Mouse (Mus musculus) kidney, embryonic 16.5 days (tissue): Measurements from ENCODE around the gene Cfap206. TPM values are rescaled to one million over a fixed set of nuclear protein-coding genes. Genes with fewer than 3 reads are reported as not detected.
A peak's percentile ranks its signal among the peaks of the same experiment; 100 is the strongest.

Experiments
- ATAC-seq: fragments of 200-750 bp; cut with Nextera tagmentation; 2 replicates; pipeline ENCODE4 v1.8.0; 2017; ENCODE audit warnings: moderate TSS enrichment; ENCODE audit not compliant: low FRiP score, low TSS enrichment
- H3K27ac ChIP-seq: fragments of 300-500 bp; sonication (generic); 2 replicates; pipeline ENCODE4 v1.5.1; 2014; ENCODE audit warnings: low read length
- H3K27me3 ChIP-seq: fragments of 300-500 bp; sonication (generic); 2 replicates; pipeline ENCODE4 v1.6.1; 2014; ENCODE audit warnings: low read length, control low read depth, mixed read lengths; ENCODE audit not compliant: insufficient read depth
- H3K36me3 ChIP-seq: fragments of 300-500 bp; sonication (generic); 2 replicates; pipeline ENCODE4 v1.6.1; 2014; ENCODE audit warnings: low read length, control low read depth, mixed read lengths; ENCODE audit not compliant: insufficient read depth
- H3K4me1 ChIP-seq: fragments of 300-500 bp; sonication (generic); 2 replicates; pipeline ENCODE4 v1.6.1; 2014; ENCODE audit warnings: low read length, control low read depth, mixed read lengths; ENCODE audit not compliant: insufficient read depth
- H3K4me2 ChIP-seq: fragments of 300-500 bp; sonication (generic); replicated peaks from 2 replicates; pipeline ENCODE4 v1.6.1; 2014; ENCODE audit warnings: low read depth, low read length
- H3K4me3 ChIP-seq: fragments of 300-500 bp; sonication (generic); 2 replicates; pipeline ENCODE4 v1.5.1; 2014; ENCODE audit warnings: mild to moderate bottlenecking, low read length
- H3K9ac ChIP-seq: fragments of 300-500 bp; sonication (generic); replicated peaks from 2 replicates; pipeline ENCODE4 v1.6.1; 2014; ENCODE audit warnings: low read length
- H3K9me3 ChIP-seq: fragments of 300-500 bp; sonication (generic); 2 replicates; pipeline ENCODE4 v1.6.1; 2016; ENCODE audit warnings: low read length, control low read depth
- WGBS: fragments of 180-500 bp; shearing (Covaris S2); extraction: QIAGEN DNeasy Blood & Tissue Kit; methylation state at CpG from one replicate; pipeline ENCODE4 v1.1.7; 2014; 5-methylcytosine and 5-hydroxymethylcytosine counted together
- polyA plus RNA-seq: library from polyadenylated mRNA; unstranded; fragments of >200 nt; fragmentation: Nextera tagmentation; extraction: Ambion mirVana; gene quantifications from 2 replicates; pipeline ENCODE4 v1.2.1, GENCODE M21; 2015

Cfap206 gene
- polyA plus RNA-seq, 1 experiment from 2014 or later = 1.7 TPM

DNA sequence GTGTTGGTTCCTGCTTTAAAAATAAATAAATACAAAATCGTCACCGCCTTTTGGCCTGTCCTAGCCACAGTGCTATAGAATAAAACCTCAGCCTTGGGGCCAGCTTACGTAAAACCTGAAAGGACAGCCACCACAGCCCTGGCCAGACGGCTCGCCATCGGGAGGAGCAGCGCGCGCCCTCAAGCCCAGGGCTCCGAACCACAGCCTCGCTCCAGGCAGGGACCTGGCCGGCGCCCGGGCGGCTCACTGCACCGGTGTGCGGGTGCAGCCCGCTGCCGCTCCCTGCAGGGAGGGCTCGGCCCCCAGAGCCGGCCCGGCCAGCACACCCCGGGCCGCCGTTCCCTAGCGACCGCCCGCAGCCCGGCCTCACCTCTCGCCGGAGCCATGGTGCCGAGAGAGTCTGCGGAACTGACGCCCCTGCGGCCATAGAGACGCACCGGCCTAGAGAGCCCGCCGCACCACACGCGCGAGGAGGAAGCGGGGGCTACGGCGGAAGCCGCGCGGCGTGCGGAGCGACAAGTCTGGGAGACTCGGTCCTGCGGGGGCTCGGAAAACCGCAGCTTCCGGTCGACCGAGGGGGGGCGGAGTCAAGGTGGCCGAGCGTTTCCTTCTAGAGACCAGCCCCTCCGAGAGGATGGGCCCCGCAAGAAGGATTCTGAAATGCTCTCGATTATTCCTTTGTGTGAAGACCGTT lies 43.0 kb downstream of the Cfap206 start, which contains the start of gene Slc35a1:
Gene Slc35a1 (minus strand): TSS at position 565 of the 694 bp plus-strand sequence.
- H3K27ac ChIP-seq = peak within 1 kb of the TSS; percentile 94
- peak within 1 kb of the TSS; percentile 52 for H3K4me2 ChIP-seq
- peak within 1 kb of the TSS; percentile 92 for H3K4me3 ChIP-seq
- 0% methylated on average over 64 of the region's 65 CpGs for whole genome bisulfite sequencing
- H3K4me1 ChIP-seq = peaks cover 6% of the 10 kb centered on the region; the same call in 1 of the 2 replicates
- no peaks in the 10 kb centered on the region for H3K27me3 ChIP-seq
- ATAC-seq = peak; percentile 97
- peaks cover 5% of the 10 kb centered on the region; the same call in 1 of the 2 replicates for H3K36me3 ChIP-seq
- peak within 1 kb of the TSS; percentile 94 for H3K9ac ChIP-seq
- H3K9me3 ChIP-seq = no peaks in the 10 kb centered on the region

DNA sequence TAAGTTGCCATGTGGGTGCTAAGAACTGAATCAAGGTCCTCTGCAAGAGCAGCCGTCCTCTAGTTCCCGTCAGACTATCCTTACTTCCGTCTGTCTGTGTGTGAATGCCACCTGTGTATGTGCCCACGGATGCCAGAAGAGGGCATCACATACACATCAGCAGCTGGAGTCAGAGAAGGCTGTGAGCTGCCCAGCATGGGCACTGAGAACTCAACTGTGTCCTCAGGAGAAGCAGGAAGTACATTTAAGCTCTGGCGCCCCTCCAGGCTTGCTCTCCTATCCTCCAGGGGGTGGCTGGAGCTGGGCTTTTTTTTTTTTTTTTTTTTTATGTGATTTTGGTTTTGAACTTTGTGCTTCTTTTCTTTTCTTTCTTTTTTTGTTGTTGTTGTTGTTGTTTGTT lies 49.5 kb downstream of the Cfap206 start:
- Histone ChIP-seq H3K4me3 (no peak overlapping the region), H3K9me3 (no peaks in the 10 kb centered on the region), H3K4me1 (peaks cover 16% of the 10 kb centered on the region), H3K27me3 (no peaks in the 10 kb centered on the region), H3K9ac (no peak overlapping the region), H3K36me3 (peaks cover 18% of the 10 kb centered on the region), H3K27ac (no peak overlapping the region), H3K4me2 (no peak overlapping the region)
- 92% methylated on average over 5 of the region's 5 CpGs for WGBS
- no peak for ATAC-seq

DNA sequence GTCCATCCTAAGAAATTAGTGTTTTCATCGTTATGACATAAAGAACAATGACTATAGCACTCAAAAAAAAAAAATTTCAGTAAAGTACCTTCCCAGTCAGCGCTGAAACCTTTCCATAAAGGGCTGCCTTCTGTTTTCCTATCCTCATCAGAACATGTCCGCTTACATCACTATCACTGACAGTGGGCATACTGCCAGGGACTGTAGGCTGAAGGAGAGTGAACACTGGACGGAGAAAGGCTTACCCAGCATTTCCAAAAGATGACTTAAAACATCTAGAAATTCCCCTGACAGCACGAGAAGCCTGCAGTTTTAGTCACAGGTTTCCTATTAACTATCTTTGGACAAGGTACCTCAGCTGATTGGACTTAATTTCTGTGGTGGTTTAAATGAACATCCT lies 56.3 kb downstream of the Cfap206 start:
- WGBS = 88% methylated on average over 5 of the region's 5 CpGs
- no peak for ATAC-seq
- Histone ChIP-seq H3K27ac (no peak overlapping the region), H3K36me3 (peaks cover 21% of the 10 kb centered on the region), H3K4me2 (no peak overlapping the region), H3K4me3 (no peak overlapping the region), H3K27me3 (no peaks in the 10 kb centered on the region), H3K9me3 (no peaks in the 10 kb centered on the region), H3K4me1 (peaks cover 5% of the 10 kb centered on the region), H3K9ac (no peak overlapping the region)

DNA sequence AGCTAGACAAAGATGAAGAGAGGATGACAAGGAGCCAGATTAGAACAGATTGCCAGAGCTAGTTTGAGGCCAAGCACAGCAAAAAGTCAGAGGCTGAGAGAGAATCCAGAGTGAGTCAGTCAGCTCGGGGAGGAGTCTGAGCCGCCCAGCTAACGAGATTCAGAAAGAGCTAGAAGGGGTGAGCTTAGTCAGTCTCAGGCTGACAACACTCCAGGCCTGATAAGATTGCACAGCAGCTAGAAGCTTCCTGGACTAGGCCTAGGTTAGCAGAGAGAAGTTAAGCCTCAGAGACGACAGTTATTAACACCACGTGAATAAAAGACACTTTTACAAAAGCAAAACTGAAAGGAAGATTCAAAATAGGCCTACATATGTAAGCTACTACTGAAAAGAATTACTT lies 62.1 kb downstream of the Cfap206 start:
- Histone ChIP-seq H3K4me1 (no peaks in the 10 kb centered on the region), H3K9ac (no peak overlapping the region), H3K27ac (no peak overlapping the region), H3K4me3 (no peak overlapping the region), H3K36me3 (peaks cover 39% of the 10 kb centered on the region), H3K4me2 (no peak overlapping the region), H3K27me3 (no peaks in the 10 kb centered on the region), H3K9me3 (no peaks in the 10 kb centered on the region)
- 90% methylated on average over 5 of the region's 5 CpGs for WGBS
- no peak for ATAC-seq

DNA sequence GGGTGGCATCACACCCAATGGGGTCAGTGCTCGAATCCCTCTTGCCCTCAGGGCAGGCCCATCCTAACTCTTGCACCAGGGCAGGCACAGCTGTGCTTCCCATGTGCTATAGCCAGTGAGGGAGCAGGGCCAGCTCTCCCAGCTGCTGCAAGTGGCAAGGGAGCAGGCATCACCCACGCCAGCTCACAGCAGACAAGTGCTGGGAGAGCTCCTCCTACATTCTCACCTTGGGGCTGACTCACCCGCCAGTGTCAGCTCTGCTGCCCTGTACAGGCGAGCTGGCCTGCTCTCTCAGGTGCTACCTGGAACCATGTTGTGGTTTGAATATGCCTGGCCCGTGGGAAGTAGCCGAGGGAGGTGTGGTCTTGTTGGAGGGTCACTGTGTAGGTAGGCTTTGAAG lies 68.1 kb downstream of the Cfap206 start:
- H3K9me3 ChIP-seq = no peaks in the 10 kb centered on the region
- no peaks in the 10 kb centered on the region for H3K27me3 ChIP-seq
- peaks cover 61% of the 10 kb centered on the region for H3K36me3 ChIP-seq
- no peak overlapping the region for H3K9ac ChIP-seq
- H3K4me2 ChIP-seq = no peak overlapping the region
- H3K27ac ChIP-seq = no peak overlapping the region
- no peaks in the 10 kb centered on the region for H3K4me1 ChIP-seq
- ATAC-seq = no peak
- no peak overlapping the region for H3K4me3 ChIP-seq
- WGBS = 84% methylated on average over 6 of the region's 6 CpGs

DNA sequence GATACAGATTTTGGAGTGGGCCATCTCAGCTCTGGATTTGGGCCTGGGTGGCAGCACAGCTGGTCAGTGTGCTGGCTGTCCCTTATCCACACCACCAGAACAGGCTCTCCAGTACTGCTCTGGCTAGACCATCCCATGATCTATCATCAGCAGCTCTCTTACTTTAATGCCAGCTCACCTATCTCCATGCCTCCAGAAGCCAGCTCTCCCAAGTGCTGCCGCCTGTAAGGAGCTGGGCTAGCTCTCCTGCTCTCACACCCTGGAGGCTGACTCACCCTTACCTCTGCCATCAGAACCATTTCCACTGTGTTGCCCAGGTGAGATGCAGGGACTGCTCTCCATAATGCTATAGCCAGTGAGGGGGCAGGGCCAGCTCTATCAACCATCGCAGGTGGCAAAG lies 68.5 kb downstream of the Cfap206 start:
- no peaks in the 10 kb centered on the region for H3K9me3 ChIP-seq
- H3K9ac ChIP-seq = no peak overlapping the region
- 100% methylated on average over 2 of the region's 2 CpGs for WGBS
- no peak for ATAC-seq
- H3K36me3 ChIP-seq = peaks cover 59% of the 10 kb centered on the region
- H3K27me3 ChIP-seq = no peaks in the 10 kb centered on the region
- H3K4me3 ChIP-seq = no peak overlapping the region
- H3K27ac ChIP-seq = no peak overlapping the region
- no peaks in the 10 kb centered on the region for H3K4me1 ChIP-seq
- no peak overlapping the region for H3K4me2 ChIP-seq

DNA sequence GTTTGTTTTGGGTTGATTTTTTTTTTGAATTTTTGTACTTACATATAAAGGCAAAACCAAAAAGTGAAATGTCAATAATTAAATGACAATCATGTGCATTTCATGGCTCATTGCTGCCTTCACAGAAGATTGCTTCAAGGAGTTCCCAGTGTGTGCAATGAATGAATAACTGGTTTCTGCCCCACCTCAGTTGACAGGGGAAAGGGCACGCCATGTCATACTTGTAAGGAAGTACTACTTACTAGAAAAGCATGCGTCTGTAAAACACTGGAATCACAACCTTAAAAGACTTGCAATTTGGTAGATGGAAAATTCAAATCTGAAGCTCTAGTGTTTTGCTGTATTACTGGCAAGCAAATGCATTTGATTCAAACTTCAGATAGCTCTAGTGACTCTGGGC lies 71.0 kb downstream of the Cfap206 start:
- H3K36me3 ChIP-seq = peaks cover 62% of the 10 kb centered on the region
- H3K4me3 ChIP-seq = no peak overlapping the region
- no peaks in the 10 kb centered on the region for H3K27me3 ChIP-seq
- H3K4me2 ChIP-seq = no peak overlapping the region
- no peaks in the 10 kb centered on the region for H3K4me1 ChIP-seq
- H3K9ac ChIP-seq = no peak overlapping the region
- ATAC-seq = no peak
- no peak overlapping the region for H3K27ac ChIP-seq
- H3K9me3 ChIP-seq = no peaks in the 10 kb centered on the region
- 70% methylated on average over 2 of the region's 2 CpGs for WGBS

DNA sequence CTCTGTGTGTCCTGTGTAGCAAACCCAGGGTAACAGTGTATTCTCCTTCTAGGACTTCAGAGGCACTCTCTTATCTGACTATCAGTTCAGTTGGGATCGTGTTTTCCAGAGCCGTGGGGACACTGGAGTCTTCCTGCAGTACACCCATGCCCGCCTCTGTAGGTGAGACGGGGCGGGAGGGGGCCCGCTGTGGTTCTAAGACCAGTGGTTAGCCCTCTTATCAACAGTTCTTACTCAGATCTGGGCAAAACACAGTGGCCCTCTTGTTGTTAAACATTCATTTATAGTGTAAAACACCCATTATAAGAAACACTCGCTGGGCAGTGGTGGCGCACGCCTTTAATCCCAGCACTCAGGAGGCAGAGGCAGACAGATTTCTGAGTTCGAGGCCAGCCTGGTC lies 73.9 kb downstream of the Cfap206 start:
- H3K4me3 ChIP-seq = no peak overlapping the region
- no peaks in the 10 kb centered on the region for H3K4me1 ChIP-seq
- 96% methylated on average over 10 of the region's 10 CpGs for WGBS
- no peak overlapping the region for H3K9ac ChIP-seq
- no peak overlapping the region for H3K4me2 ChIP-seq
- no peaks in the 10 kb centered on the region for H3K27me3 ChIP-seq
- no peak overlapping the region for H3K27ac ChIP-seq
- no peak for ATAC-seq
- H3K9me3 ChIP-seq = no peaks in the 10 kb centered on the region
- H3K36me3 ChIP-seq = peaks cover 54% of the 10 kb centered on the region

DNA sequence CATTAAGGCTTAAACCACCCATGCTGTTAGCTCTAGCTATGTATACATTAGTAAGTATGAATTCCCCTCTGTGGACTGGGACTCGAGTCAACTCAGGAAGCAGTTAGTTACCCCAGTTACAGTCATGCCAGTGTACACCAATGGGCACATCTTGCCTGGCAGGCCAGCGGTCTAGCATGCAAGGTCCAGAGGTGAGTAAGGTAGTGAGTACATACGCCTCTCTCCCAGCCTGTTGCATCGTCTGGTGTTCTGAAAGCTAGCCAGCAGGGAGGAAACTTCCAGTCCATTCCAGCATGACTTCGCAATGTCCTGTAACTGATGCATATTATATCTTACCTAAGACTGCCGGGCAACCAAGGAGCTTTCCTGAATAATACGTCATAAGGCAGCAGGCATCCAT lies 76.8 kb downstream of the Cfap206 start:
- WGBS = 80% methylated on average over 7 of the region's 7 CpGs
- Histone ChIP-seq H3K9ac (no peak overlapping the region), H3K9me3 (no peaks in the 10 kb centered on the region), H3K27me3 (no peaks in the 10 kb centered on the region), H3K4me3 (no peak overlapping the region), H3K4me1 (no peaks in the 10 kb centered on the region), H3K36me3 (peaks cover 48% of the 10 kb centered on the region), H3K4me2 (no peak overlapping the region), H3K27ac (no peak overlapping the region)
- no peak for ATAC-seq

DNA sequence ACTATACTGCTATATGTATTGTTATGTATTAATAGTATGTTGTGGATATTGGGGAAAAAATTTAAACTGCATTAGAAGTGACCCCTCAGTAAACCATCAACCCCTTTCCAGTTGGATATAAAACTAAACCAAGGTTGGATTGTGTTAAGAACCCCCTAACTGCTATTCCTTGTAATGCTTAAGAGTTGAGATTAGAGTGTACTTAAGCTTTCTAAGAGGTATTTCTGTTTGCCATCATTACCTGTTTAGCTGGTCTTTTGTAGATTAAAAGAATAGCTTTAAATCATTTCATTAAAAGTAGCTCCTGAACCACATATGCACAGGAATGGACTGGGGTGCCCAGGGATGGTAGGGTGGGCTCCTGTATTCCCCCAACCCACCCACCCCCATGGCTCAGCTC lies 85.2 kb downstream of the Cfap206 start:
- Histone ChIP-seq H3K4me3 (no peak overlapping the region), H3K4me2 (no peak overlapping the region), H3K36me3 (peaks cover 34% of the 10 kb centered on the region), H3K27me3 (no peaks in the 10 kb centered on the region), H3K4me1 (no peaks in the 10 kb centered on the region), H3K9ac (no peak overlapping the region), H3K9me3 (no peaks in the 10 kb centered on the region), H3K27ac (no peak overlapping the region)
- ATAC-seq = no peak
